Mouse (Mus musculus) brain, embryonic 14.5 days (tissue): Measurements from ENCODE around the gene 6820408C15Rik. TPM values are rescaled to one million over a fixed set of nuclear protein-coding genes. Genes with fewer than 3 reads are reported as not detected.

ENCODE experiments used
- DNase-seq: peaks from one replicate; pipeline ENCODE4 v3.0.0-alpha.2; 2011; ENCODE audit warnings: low read depth
- CTCF ChIP-seq: fragments of 200-500 bp; IDR thresholded peaks from 2 replicates; pipeline ENCODE4 v1.5.1; 2012; ENCODE audit warnings: inconsistent platforms, mild to moderate bottlenecking, moderate library complexity, borderline replicate concordance; ENCODE audit not compliant: insufficient read depth, insufficient read length; ENCODE audit errors: extremely low read depth
- POLR2A ChIP-seq: fragments of 200-500 bp; IDR thresholded peaks from 2 replicates; pipeline ENCODE4 v1.6.1; 2012; ENCODE audit warnings: mild to moderate bottlenecking, inconsistent platforms, borderline replicate concordance; ENCODE audit not compliant: poor library complexity, insufficient read depth, insufficient read length, severe bottlenecking; ENCODE audit errors: extremely low read depth
- polyA plus RNA-seq: library from polyadenylated mRNA; depleted of rRNA; stranded (reverse); fragments of >200 nt; gene quantifications from 2 replicates; pipeline ENCODE4 v1.2.3, GENCODE M21; 2012; rRNA removed

Gene 6820408C15Rik
- polyA plus RNA-seq, 1 experiment: 2.6 TPM

GRCm38 (mm10) chr2:152481726-152482125 is 66.3 kb downstream of the 6820408C15Rik start:
- no peak for DNase-seq
- no peak for TF ChIP-seq POLR2A
- TF ChIP-seq CTCF: no peak

- TF ChIP-seq POLR2A: no peak
- TF ChIP-seq CTCF: peak; percentile 51; the same call in 1 of the 2 replicates
- DNase-seq: no peak
Measured at GRCm38 (mm10) chr2:152487024-152487423, 71.6 kb downstream of the 6820408C15Rik start.

- TF ChIP-seq POLR2A: no peak
- TF ChIP-seq CTCF: no peak
Measured at GRCm38 (mm10) chr2:152490038-152490437, 74.7 kb downstream of the 6820408C15Rik start, which contains the start of gene Defb22. Defb22 (minus strand) TSS chr2:152490138.

GRCm38 (mm10) chr2:152493151-152493550 is 77.8 kb downstream of the 6820408C15Rik start:
- DNase-seq: no peak
- TF ChIP-seq CTCF (no peak), POLR2A (no peak)

More at GRCm38 (mm10) chr2:152490038-152490437, 74.7 kb downstream of the 6820408C15Rik start, which contains the start of gene Defb22:
- DNase-seq: no peak

Other genes with a start within 250 kb of the 6820408C15Rik start
- 89.5 and 107 TPM in 2 replicates for gene Csnk2a1, start 188.7 kb upstream of the 6820408C15Rik start, polyA plus RNA-seq
- 39.4 and 41.5 TPM in 2 replicates for gene Tbc1d20, start 121.8 kb upstream of the 6820408C15Rik start, polyA plus RNA-seq
- gene Rbck1, start 82.9 kb upstream of the 6820408C15Rik start, polyA plus RNA-seq: 246 and 256 TPM in 2 replicates
- 0.62 and 0.70 TPM in 2 replicates for gene Trib3, start 71.6 kb upstream of the 6820408C15Rik start, polyA plus RNA-seq
- 25.8 and 33.1 TPM in 2 replicates for gene Nrsn2, start 38.9 kb upstream of the 6820408C15Rik start, polyA plus RNA-seq
- gene Sox12, start 17.5 kb upstream of the 6820408C15Rik start, polyA plus RNA-seq: 87.0 and 105 TPM in 2 replicates
- gene Zcchc3, start 560 bp upstream of the 6820408C15Rik start, polyA plus RNA-seq: 18.1 and 19.9 TPM in 2 replicates
- not detected in 2 replicates for gene Defb23, start 49.0 kb downstream of the 6820408C15Rik start, polyA plus RNA-seq
- gene Defb20, start 61.5 kb downstream of the 6820408C15Rik start, polyA plus RNA-seq: 0.15 TPM in 1 of 2 replicates, not detected in the other
- not detected in 2 replicates for gene Defb22, start 74.6 kb downstream of the 6820408C15Rik start, polyA plus RNA-seq
- not detected in 2 replicates for gene Defb26, start 96.1 kb downstream of the 6820408C15Rik start, polyA plus RNA-seq
- gene Defb28, start 102.7 kb downstream of the 6820408C15Rik start, polyA plus RNA-seq: not detected in 2 replicates
- gene Defb29, start 124.5 kb downstream of the 6820408C15Rik start, polyA plus RNA-seq: not detected in 2 replicates
- not detected in 2 replicates for gene Gm17416, start 153.8 kb downstream of the 6820408C15Rik start, polyA plus RNA-seq
- gene Defb21, start 157.2 kb downstream of the 6820408C15Rik start, polyA plus RNA-seq: not detected in 2 replicates
- gene Defb19, start 164.7 kb downstream of the 6820408C15Rik start, polyA plus RNA-seq: not detected in 2 replicates
- not detected in 2 replicates for gene Defb45, start 183.8 kb downstream of the 6820408C15Rik start, polyA plus RNA-seq
- not detected in 2 replicates for gene Defb36, start 188.7 kb downstream of the 6820408C15Rik start, polyA plus RNA-seq
- not detected in 2 replicates for gene Defb25, start 207.5 kb downstream of the 6820408C15Rik start, polyA plus RNA-seq
- 0.33 and 0.48 TPM in 2 replicates for gene Rem1, start 211.4 kb downstream of the 6820408C15Rik start, polyA plus RNA-seq